Mouse (Mus musculus): ENCODE measurements around the gene Hist2h2ab. TPM values are rescaled to one million over a fixed set of nuclear protein-coding genes. Genes with fewer than 3 reads are reported as not detected.
A peak's percentile ranks its signal among the peaks of the same experiment; 100 is the strongest.

The Hist2h2ab gene
- polyA plus RNA-seq, 1 experiment from 2014 or later, result not detected

DNA sequence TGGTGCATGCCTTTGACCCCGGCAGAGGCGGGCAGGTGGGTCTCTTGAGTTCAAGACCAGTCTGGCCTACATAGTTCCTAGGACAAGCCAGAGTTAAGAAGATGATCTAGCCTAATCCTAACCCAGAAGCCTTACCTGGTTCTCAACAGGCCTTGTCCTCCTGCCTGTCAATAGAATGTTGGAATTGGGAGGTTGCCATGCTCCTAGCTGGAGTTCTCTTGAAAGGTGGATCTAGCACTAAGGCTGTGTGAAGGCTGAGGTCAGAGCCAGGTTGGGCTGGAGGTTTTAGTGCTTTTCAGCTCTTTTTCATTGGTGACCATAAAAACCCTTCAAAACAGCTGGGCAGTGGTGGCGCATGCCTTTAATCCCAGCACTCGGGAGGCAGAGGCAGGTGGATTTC lies 41.2 kb upstream of the Hist2h2ab start:
- WGBS, result 94% methylated on average over 4 of the region's 4 CpGs
- no peaks in the 10 kb centered on the region for H3K27me3 ChIP-seq (ENCODE audit: control insufficient read depth, insufficient read depth, low read length)
- H3K36me3 ChIP-seq (ENCODE audit: control insufficient read depth, insufficient read depth, low read length), result peaks cover 49% of the 10 kb centered on the region

GRCm38 (mm10) chr3:96178902-96179301 lies 40.8 kb upstream of the Hist2h2ab start:
- peaks cover 48% of the 10 kb centered on the region for H3K36me3 ChIP-seq (ENCODE audit: control insufficient read depth, insufficient read depth, low read length)
- H3K4me3 ChIP-seq (replicated peaks; ENCODE audit: low read depth, low read length), result no peak overlapping the region
- WGBS, result 86% methylated on average over 2 of the region's 2 CpGs
- no peak overlapping the region for H3K9ac ChIP-seq (replicated peaks; ENCODE audit: low read length)
- H3K4me1 ChIP-seq (ENCODE audit: control insufficient read depth, insufficient read depth, low read length), result peaks cover 25% of the 10 kb centered on the region
- DNase-seq, result no peak
- no peaks in the 10 kb centered on the region for H3K27me3 ChIP-seq (ENCODE audit: control insufficient read depth, insufficient read depth, low read length)
- no peak overlapping the region for H3K4me2 ChIP-seq (ENCODE audit: low read length)
- no peak overlapping the region for H3K27ac ChIP-seq (replicated peaks; ENCODE audit: low read depth, low read length)
- no peak for ATAC-seq (ENCODE audit: low FRiP score, low TSS enrichment)
- no peaks in the 10 kb centered on the region for H3K9me3 ChIP-seq (ENCODE audit: control insufficient read depth, low read length)

More for the DNA sequence above, 41.2 kb upstream of the Hist2h2ab start:
- no peaks in the 10 kb centered on the region for H3K9me3 ChIP-seq (ENCODE audit: control insufficient read depth, low read length)
- peaks cover 22% of the 10 kb centered on the region for H3K4me1 ChIP-seq (ENCODE audit: control insufficient read depth, insufficient read depth, low read length)
- H3K4me2 ChIP-seq (ENCODE audit: low read length), result no peak overlapping the region
- H3K9ac ChIP-seq (replicated peaks; ENCODE audit: low read length), result no peak overlapping the region
- H3K27ac ChIP-seq (replicated peaks; ENCODE audit: low read depth, low read length), result no peak overlapping the region
- no peak for DNase-seq
- H3K4me3 ChIP-seq (replicated peaks; ENCODE audit: low read depth, low read length), result no peak overlapping the region
- no peak for ATAC-seq (ENCODE audit: low FRiP score, low TSS enrichment)

DNA sequence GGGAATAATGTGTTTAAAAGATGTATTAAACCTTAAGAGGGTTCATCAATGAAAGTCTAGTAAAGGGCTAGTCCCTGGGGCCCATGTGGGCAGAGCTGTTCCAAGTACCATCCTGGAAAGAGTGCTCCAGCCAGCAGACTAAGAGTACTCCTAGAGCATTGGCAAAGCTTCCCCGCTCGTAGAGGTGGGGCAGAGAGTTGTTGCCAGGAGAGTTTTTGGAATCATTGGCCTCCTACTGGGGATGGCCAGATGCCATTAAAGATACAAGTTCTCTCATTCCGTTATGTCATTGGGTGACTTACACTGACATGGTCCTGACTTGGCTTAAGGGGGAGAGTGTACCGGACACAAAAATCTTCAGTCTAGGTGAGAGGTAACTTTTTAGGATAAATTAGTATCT lies 40.1 kb upstream of the Hist2h2ab start:
- no peak for DNase-seq
- H3K9ac ChIP-seq (replicated peaks; ENCODE audit: low read length), result no peak overlapping the region

GRCm38 (mm10) chr3:96180727-96181477 lies 38.8 kb upstream of the Hist2h2ab start, which contains the start of gene Sv2a:
Gene Sv2a (plus strand): TSS chr3:96181151.
- Histone ChIP-seq H3K36me3 (ENCODE audit: control insufficient read depth, insufficient read depth, low read length) (peaks cover 36% of the 10 kb centered on the region), H3K9ac (replicated peaks; ENCODE audit: low read length) (peak within 1 kb of the TSS; percentile 74), H3K27me3 (ENCODE audit: control insufficient read depth, insufficient read depth, low read length) (no peaks in the 10 kb centered on the region), H3K9me3 (ENCODE audit: control insufficient read depth, low read length) (no peaks in the 10 kb centered on the region), H3K27ac (replicated peaks; ENCODE audit: low read depth, low read length) (peak within 1 kb of the TSS; percentile 82), H3K4me1 (ENCODE audit: control insufficient read depth, insufficient read depth, low read length) (peaks cover 28% of the 10 kb centered on the region), H3K4me3 (replicated peaks; ENCODE audit: low read depth, low read length) (peak within 1 kb of the TSS; percentile 60), H3K4me2 (ENCODE audit: low read length) (peak within 1 kb of the TSS; percentile 62)
- ATAC-seq (ENCODE audit: low FRiP score, low TSS enrichment), result peak; percentile 73
- peak; percentile 86 for DNase-seq
- WGBS, result under 1% methylated on average over 19 of the region's 23 CpGs

More for the DNA sequence above, 40.1 kb upstream of the Hist2h2ab start:
- Histone ChIP-seq H3K9me3 (ENCODE audit: control insufficient read depth, low read length) (no peaks in the 10 kb centered on the region), H3K4me2 (ENCODE audit: low read length) (no peak overlapping the region), H3K4me1 (ENCODE audit: control insufficient read depth, insufficient read depth, low read length) (peaks cover 23% of the 10 kb centered on the region), H3K27ac (replicated peaks; ENCODE audit: low read depth, low read length) (no peak overlapping the region), H3K36me3 (ENCODE audit: control insufficient read depth, insufficient read depth, low read length) (peaks cover 41% of the 10 kb centered on the region), H3K4me3 (replicated peaks; ENCODE audit: low read depth, low read length) (no peak overlapping the region), H3K27me3 (ENCODE audit: control insufficient read depth, insufficient read depth, low read length) (no peaks in the 10 kb centered on the region)
- no peak for ATAC-seq (ENCODE audit: low FRiP score, low TSS enrichment)
- WGBS, result 61% methylated on average over 4 of the region's 4 CpGs

DNA sequence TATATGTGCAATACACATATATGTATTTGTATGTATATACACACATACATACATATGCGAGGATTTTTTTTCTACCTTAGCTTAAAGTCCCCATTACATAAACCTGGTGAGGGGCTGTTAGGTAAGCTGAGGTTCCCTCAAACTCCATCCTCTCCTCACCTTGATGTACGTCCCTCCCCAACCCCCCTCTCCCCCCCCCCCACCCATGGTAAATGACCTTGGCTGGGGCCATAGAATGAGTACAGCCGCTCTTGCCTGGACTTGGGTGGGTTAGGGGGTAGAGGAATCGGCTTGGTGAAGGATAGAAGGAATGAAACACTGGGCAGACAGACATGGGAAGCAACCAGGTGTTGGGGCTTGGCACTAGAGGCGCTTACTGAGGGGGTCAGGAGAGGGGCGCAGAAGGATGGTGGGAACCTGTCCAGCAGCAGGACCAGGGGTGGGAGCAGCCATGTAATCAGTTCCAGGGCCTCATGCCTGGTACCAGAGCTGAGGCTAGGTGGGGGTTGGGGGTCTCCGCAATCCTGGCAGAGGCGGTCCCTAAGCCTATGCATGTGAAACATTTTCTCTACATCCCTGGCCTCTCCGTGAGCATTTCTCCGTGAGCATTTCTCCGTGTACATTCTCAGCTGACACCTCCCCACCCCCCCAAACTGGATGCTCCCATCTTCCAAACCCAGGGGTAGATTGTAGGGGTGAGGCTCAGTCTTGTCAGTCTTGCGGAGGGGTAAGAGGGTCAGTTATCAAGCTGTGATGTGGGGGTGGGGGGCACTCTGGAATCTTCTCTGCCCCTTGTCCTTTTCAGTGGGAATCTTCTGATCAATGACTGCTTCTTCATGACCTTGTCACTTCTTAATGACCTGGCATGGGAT lies 37.9 kb upstream of the Hist2h2ab start:
- DNase-seq, result peak; percentile 56
- 29% methylated on average over 12 of the region's 12 CpGs for WGBS
- H3K36me3 ChIP-seq (ENCODE audit: control insufficient read depth, insufficient read depth, low read length), result peaks cover 28% of the 10 kb centered on the region
- H3K4me1 ChIP-seq (ENCODE audit: control insufficient read depth, insufficient read depth, low read length), result peaks cover 28% of the 10 kb centered on the region
- peak overlapping the region; percentile 50 for H3K27ac ChIP-seq (replicated peaks; ENCODE audit: low read depth, low read length)
- peak overlapping the region; percentile 60 for H3K4me3 ChIP-seq (replicated peaks; ENCODE audit: low read depth, low read length)
- H3K9ac ChIP-seq (replicated peaks; ENCODE audit: low read length), result peak overlapping the region; percentile 74
- no peaks in the 10 kb centered on the region for H3K9me3 ChIP-seq (ENCODE audit: control insufficient read depth, low read length)
- H3K27me3 ChIP-seq (ENCODE audit: control insufficient read depth, insufficient read depth, low read length), result no peaks in the 10 kb centered on the region
- H3K4me2 ChIP-seq (ENCODE audit: low read length), result peak overlapping the region; percentile 62
- peak; percentile 57 for ATAC-seq (ENCODE audit: low FRiP score, low TSS enrichment)

GRCm38 (mm10) chr3:96182382-96182776 lies 37.3 kb upstream of the Hist2h2ab start:
- Histone ChIP-seq H3K27me3 (ENCODE audit: control insufficient read depth, insufficient read depth, low read length) (no peaks in the 10 kb centered on the region), H3K9me3 (ENCODE audit: control insufficient read depth, low read length) (no peaks in the 10 kb centered on the region), H3K9ac (replicated peaks; ENCODE audit: low read length) (peak overlapping the region; percentile 74), H3K4me1 (ENCODE audit: control insufficient read depth, insufficient read depth, low read length) (peaks cover 28% of the 10 kb centered on the region), H3K27ac (replicated peaks; ENCODE audit: low read depth, low read length) (peak overlapping the region; percentile 50; the same call in 1 of the 2 replicates), H3K36me3 (ENCODE audit: control insufficient read depth, insufficient read depth, low read length) (peaks cover 27% of the 10 kb centered on the region), H3K4me2 (ENCODE audit: low read length) (peak overlapping the region; percentile 62), H3K4me3 (replicated peaks; ENCODE audit: low read depth, low read length) (peak overlapping the region; percentile 60)
- WGBS, result 32% methylated on average over 4 of the region's 4 CpGs
- DNase-seq (no peak), ATAC-seq (ENCODE audit: low FRiP score, low TSS enrichment) (no peak)

DNA sequence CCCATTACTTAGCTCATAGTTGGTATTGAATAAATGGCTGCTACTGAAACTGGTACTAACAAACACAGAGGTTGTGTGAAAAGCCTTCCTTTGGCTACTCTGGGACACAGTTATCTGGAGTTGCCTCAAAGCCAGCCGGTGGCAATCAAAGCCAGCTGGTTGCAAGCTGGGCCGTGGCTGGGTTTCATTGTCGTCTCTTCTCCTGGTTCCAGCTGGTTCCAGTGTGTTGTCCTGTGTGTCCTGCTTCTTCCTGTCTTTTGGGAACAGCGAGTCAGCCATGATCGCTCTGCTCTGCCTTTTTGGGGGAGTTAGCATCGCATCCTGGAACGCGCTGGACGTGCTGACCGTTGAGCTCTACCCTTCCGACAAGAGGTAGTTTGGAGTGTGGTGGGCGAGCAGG lies 26.7 kb upstream of the Hist2h2ab start:
- Histone ChIP-seq H3K4me2 (ENCODE audit: low read length) (no peak overlapping the region), H3K9ac (replicated peaks; ENCODE audit: low read length) (no peak overlapping the region), H3K27ac (replicated peaks; ENCODE audit: low read depth, low read length) (no peak overlapping the region), H3K36me3 (ENCODE audit: control insufficient read depth, insufficient read depth, low read length) (peaks cover 67% of the 10 kb centered on the region), H3K4me3 (replicated peaks; ENCODE audit: low read depth, low read length) (no peak overlapping the region), H3K4me1 (ENCODE audit: control insufficient read depth, insufficient read depth, low read length) (peaks cover 12% of the 10 kb centered on the region), H3K9me3 (ENCODE audit: control insufficient read depth, low read length) (no peaks in the 10 kb centered on the region), H3K27me3 (ENCODE audit: control insufficient read depth, insufficient read depth, low read length) (no peaks in the 10 kb centered on the region)
- DNase-seq, result no peak
- WGBS, result 74% methylated on average over 12 of the region's 12 CpGs
- no peak for ATAC-seq (ENCODE audit: low FRiP score, low TSS enrichment)

GRCm38 (mm10) chr3:96194966-96195365 lies 24.7 kb upstream of the Hist2h2ab start:
- DNase-seq (no peak), ATAC-seq (ENCODE audit: low FRiP score, low TSS enrichment) (no peak)
- Histone ChIP-seq H3K27me3 (ENCODE audit: control insufficient read depth, insufficient read depth, low read length) (no peaks in the 10 kb centered on the region), H3K36me3 (ENCODE audit: control insufficient read depth, insufficient read depth, low read length) (peaks cover 50% of the 10 kb centered on the region), H3K4me1 (ENCODE audit: control insufficient read depth, insufficient read depth, low read length) (peaks cover 15% of the 10 kb centered on the region), H3K9me3 (ENCODE audit: control insufficient read depth, low read length) (no peaks in the 10 kb centered on the region), H3K4me3 (replicated peaks; ENCODE audit: low read depth, low read length) (no peak overlapping the region), H3K9ac (replicated peaks; ENCODE audit: low read length) (no peak overlapping the region), H3K4me2 (ENCODE audit: low read length) (no peak overlapping the region), H3K27ac (replicated peaks; ENCODE audit: low read depth, low read length) (no peak overlapping the region)
- WGBS, result 89% methylated on average over 10 of the region's 10 CpGs
